Mouse (Mus musculus) CH12.LX (cell line): ENCODE measurements around the gene Tmsb10.

ENCODE experiments used
- CHD1 ChIP-seq: IDR thresholded peaks from 2 replicates; pipeline ENCODE4 v1.6.1; 2012; ENCODE audit warnings: low read depth, low read length, improper control_type of control experiment, inconsistent platforms
- CTCF ChIP-seq, 2 experiments: IDR thresholded peaks in 1 of 2; conservative IDR thresholded peaks in 1 of 2; 2 replicates each; pipeline ENCODE4 v1.5.1; 2011 to 2012; ENCODE audit warnings: low read depth in 2 of 2, low read length in 2 of 2, improper control_type of control experiment in 1 of 2, inconsistent platforms in 1 of 2, mild to moderate bottlenecking in 1 of 2, moderate library complexity in 1 of 2
- ELF1 ChIP-seq: IDR thresholded peaks from 2 replicates; pipeline ENCODE4 v1.6.1; 2014; ENCODE audit warnings: low read depth, mild to moderate bottlenecking, inconsistent platforms, low read length, improper control_type of control experiment
- EP300 ChIP-seq: IDR thresholded peaks from 2 replicates; pipeline ENCODE4 v1.6.1; 2011; ENCODE audit warnings: low read length, improper control_type of control experiment
- JUN ChIP-seq: IDR thresholded peaks from 2 replicates; pipeline ENCODE4 v1.6.1; 2011; ENCODE audit warnings: low read depth, mild to moderate bottlenecking, low read length, improper control_type of control experiment, moderate library complexity; ENCODE audit not compliant: insufficient read depth
- MAZ ChIP-seq: IDR thresholded peaks from 2 replicates; pipeline ENCODE4 v1.6.1; 2012; ENCODE audit warnings: low read depth, mild to moderate bottlenecking, inconsistent platforms, low read length, improper control_type of control experiment, moderate library complexity
- POLR2A ChIP-seq: IDR thresholded peaks from 2 replicates; pipeline ENCODE4 v1.6.1; 2011; ENCODE audit warnings: low read depth, mild to moderate bottlenecking, improper control_type of control experiment, low read length
- TBP ChIP-seq: conservative IDR thresholded peaks from 2 replicates; pipeline ENCODE4 v1.6.1; 2011; ENCODE audit warnings: low read depth, low read length, improper control_type of control experiment
- USF1 ChIP-seq: IDR thresholded peaks from 2 replicates; pipeline ENCODE4 v1.6.1; 2014; ENCODE audit warnings: low read depth, mild to moderate bottlenecking, inconsistent platforms, low read length, improper control_type of control experiment
- USF2 ChIP-seq: conservative IDR thresholded peaks from 2 replicates; pipeline ENCODE4 v1.6.1; 2011; ENCODE audit warnings: low read depth, low read length, improper control_type of control experiment

DNA sequence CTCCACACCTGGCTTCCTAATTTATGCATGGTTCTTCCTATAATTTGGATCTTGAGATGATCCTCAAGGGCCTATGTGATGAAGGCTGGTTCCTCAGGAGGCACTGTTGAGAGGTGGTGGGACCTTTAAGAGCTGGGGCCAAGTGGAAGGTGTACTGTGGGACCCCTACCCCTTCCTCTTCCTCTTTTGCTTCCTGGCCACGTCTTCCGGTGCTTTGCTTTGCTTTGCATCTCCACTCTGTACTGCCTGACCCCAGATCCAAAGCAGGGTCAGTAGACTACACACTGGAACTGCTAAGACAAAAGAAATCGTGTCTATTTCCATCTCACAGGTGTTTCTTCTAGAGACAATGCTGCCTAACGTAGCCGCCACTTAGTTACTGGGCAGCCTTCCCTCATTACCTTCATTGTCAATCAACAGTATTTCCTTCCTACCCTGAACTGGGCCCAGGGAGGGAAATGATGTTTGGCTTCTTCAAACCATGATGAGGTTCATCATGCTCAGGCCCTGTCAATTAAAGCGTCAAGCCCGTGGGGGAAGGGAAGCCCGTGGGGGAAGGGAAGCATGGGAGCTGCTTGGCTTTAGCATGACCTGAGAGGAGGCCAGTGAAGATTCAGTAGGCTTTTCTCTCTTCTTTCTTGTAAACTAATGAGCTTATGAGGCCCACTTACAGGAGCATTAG lies 2.9 kb downstream of the Tmsb10 start:
- TF ChIP-seq TBP (no peak), JUN (no peak), CTCF (conservative IDR thresholded peaks at IDR 0.05 in 1 of 2, IDR thresholded peaks at IDR 0.05 in 1 of 2; ENCODE audit: low read depth in 2 of 2, low read length in 2 of 2) (no peak), EP300 (no peak), MAZ (no peak), USF1 (no peak), POLR2A (no peak), USF2 (no peak), CHD1 (0 out of 2 replicates have a peak, but pooled peaks have one; percentile 36), ELF1 (peak; percentile 61)
